Mouse (Mus musculus) liver, embryonic 13.5 days (tissue): ENCODE data around the gene Pm20d1. TPM values are rescaled to one million over a fixed set of nuclear protein-coding genes. Genes with fewer than 3 reads are reported as not detected.

Experiments
- ATAC-seq: fragments of 200-750 bp; cut with Nextera tagmentation; 2 replicates; pipeline ENCODE4 v1.8.0; 2017; ENCODE audit warnings: low read depth, mild to moderate bottlenecking, moderate number of reproducible peaks, moderate library complexity
- DNase-seq: peaks from one replicate; pipeline ENCODE4 v3.0.0; 2022
- H3K27ac ChIP-seq: fragments of 300-500 bp; sonication (generic); 2 replicates; pipeline ENCODE4 v1.5.1; 2015; ENCODE audit warnings: moderate library complexity, mild to moderate bottlenecking, inconsistent platforms
- H3K27me3 ChIP-seq: fragments of 300-500 bp; sonication (generic); 2 replicates; pipeline ENCODE4 v1.6.1; 2015; ENCODE audit warnings: mild to moderate bottlenecking, inconsistent platforms
- H3K36me3 ChIP-seq: fragments of 300-500 bp; sonication (generic); 2 replicates; pipeline ENCODE4 v1.6.1; 2015; ENCODE audit warnings: mild to moderate bottlenecking, inconsistent platforms
- H3K4me1 ChIP-seq: fragments of 300-500 bp; sonication (generic); replicated peaks from 2 replicates; pipeline ENCODE4 v1.6.1; 2015; ENCODE audit warnings: inconsistent platforms
- H3K4me2 ChIP-seq: fragments of 300-500 bp; sonication (generic); 2 replicates; pipeline ENCODE4 v1.6.1; 2015; ENCODE audit warnings: inconsistent platforms, mild to moderate bottlenecking, moderate library complexity
- H3K4me3 ChIP-seq: fragments of 300-500 bp; sonication (generic); replicated peaks from 2 replicates; pipeline ENCODE4 v1.5.1; 2015; ENCODE audit warnings: mild to moderate bottlenecking, inconsistent platforms
- H3K9ac ChIP-seq: fragments of 300-500 bp; sonication (generic); 2 replicates; pipeline ENCODE4 v1.6.1; 2015; ENCODE audit warnings: mild to moderate bottlenecking, inconsistent platforms
- H3K9me3 ChIP-seq: fragments of 300-500 bp; sonication (generic); replicated peaks from 2 replicates; pipeline ENCODE4 v1.6.1; 2016; ENCODE audit warnings: inconsistent platforms
- WGBS: fragments of 180-500 bp; shearing (Covaris S2); methylation state at CpG from one replicate; pipeline ENCODE4 v1.1.7; 2015; ENCODE audit not compliant: insufficient replicate concordance; 5-methylcytosine and 5-hydroxymethylcytosine counted together
- polyA plus RNA-seq: library from polyadenylated mRNA; unstranded; fragments of >200 nt; fragmentation: Nextera tagmentation; extraction: Ambion mirVana; gene quantifications from 2 replicates; pipeline ENCODE4 v1.2.1, GENCODE M21; 2015

The Pm20d1 gene
- polyA plus RNA-seq, 1 experiment from 2014 or later, result 3.2 TPM

GRCm38 (mm10) chr1:131800001-131800400 is 2.8 kb downstream of the Pm20d1 start:
- Histone ChIP-seq H3K9me3 (no peaks in the 10 kb centered on the region), H3K4me3 (no peak overlapping the region), H3K4me2 (no peak overlapping the region), H3K27ac (no peak overlapping the region), H3K36me3 (no peaks in the 10 kb centered on the region), H3K27me3 (peaks cover 30% of the 10 kb centered on the region), H3K4me1 (no peaks in the 10 kb centered on the region; the same call in 1 of the 2 replicates), H3K9ac (no peak overlapping the region)
- 48% methylated on average over 1 of the region's 1 CpGs for WGBS
- no peak for ATAC-seq
- DNase-seq, result no peak

GRCm38 (mm10) chr1:131801071-131801470 is 3.9 kb downstream of the Pm20d1 start:
- DNase-seq (no peak), ATAC-seq (no peak)
- Histone ChIP-seq H3K36me3 (no peaks in the 10 kb centered on the region), H3K4me1 (no peaks in the 10 kb centered on the region; the same call in 1 of the 2 replicates), H3K27ac (no peak overlapping the region), H3K4me2 (no peak overlapping the region), H3K9ac (no peak overlapping the region), H3K4me3 (no peak overlapping the region), H3K27me3 (peaks cover 30% of the 10 kb centered on the region), H3K9me3 (no peaks in the 10 kb centered on the region)
- 76% methylated on average over 8 of the region's 8 CpGs for WGBS

- WGBS, result 66% methylated on average over 5 of the region's 5 CpGs
- DNase-seq (no peak), ATAC-seq (no peak)
Measured at GRCm38 (mm10) chr1:131802652-131803051, 5.5 kb downstream of the Pm20d1 start.

GRCm38 (mm10) chr1:131804166-131804565 is 7.0 kb downstream of the Pm20d1 start:
- Histone ChIP-seq H3K9ac (no peak overlapping the region), H3K27me3 (no peaks in the 10 kb centered on the region; the same call in 1 of the 2 replicates), H3K36me3 (no peaks in the 10 kb centered on the region), H3K4me3 (no peak overlapping the region), H3K27ac (no peak overlapping the region), H3K4me1 (no peaks in the 10 kb centered on the region; the same call in 1 of the 2 replicates), H3K4me2 (no peak overlapping the region), H3K9me3 (no peaks in the 10 kb centered on the region)
- 67% methylated on average over 3 of the region's 3 CpGs for WGBS
- no peak for ATAC-seq
- DNase-seq, result no peak

More at GRCm38 (mm10) chr1:131802652-131803051, 5.5 kb downstream of the Pm20d1 start:
- Histone ChIP-seq H3K36me3 (no peaks in the 10 kb centered on the region), H3K27ac (no peak overlapping the region), H3K9ac (no peak overlapping the region), H3K4me1 (no peaks in the 10 kb centered on the region; the same call in 1 of the 2 replicates), H3K4me2 (no peak overlapping the region), H3K27me3 (peaks cover 14% of the 10 kb centered on the region), H3K9me3 (no peaks in the 10 kb centered on the region), H3K4me3 (no peak overlapping the region)

GRCm38 (mm10) chr1:131808986-131809385 is 11.8 kb downstream of the Pm20d1 start:
- Histone ChIP-seq H3K9me3 (no peaks in the 10 kb centered on the region), H3K9ac (no peak overlapping the region), H3K27me3 (no peaks in the 10 kb centered on the region), H3K4me2 (no peak overlapping the region), H3K27ac (no peak overlapping the region), H3K4me3 (no peak overlapping the region), H3K36me3 (no peaks in the 10 kb centered on the region), H3K4me1 (no peaks in the 10 kb centered on the region)
- DNase-seq (no peak), ATAC-seq (no peak)
- 44% methylated on average over 1 of the region's 1 CpGs for WGBS

- 43% methylated on average over 2 of the region's 2 CpGs for WGBS
- Histone ChIP-seq H3K4me3 (no peak overlapping the region), H3K27me3 (no peaks in the 10 kb centered on the region), H3K4me1 (no peaks in the 10 kb centered on the region), H3K27ac (no peak overlapping the region), H3K9me3 (no peaks in the 10 kb centered on the region), H3K4me2 (no peak overlapping the region), H3K36me3 (no peaks in the 10 kb centered on the region), H3K9ac (no peak overlapping the region)
- ATAC-seq (no peak), DNase-seq (no peak)
Measured at GRCm38 (mm10) chr1:131809651-131810050, 12.5 kb downstream of the Pm20d1 start.

GRCm38 (mm10) chr1:131811393-131811792 is 14.2 kb downstream of the Pm20d1 start:
- DNase-seq (no peak), ATAC-seq (no peak)
- no peak overlapping the region for H3K27ac ChIP-seq
- no peak overlapping the region for H3K4me2 ChIP-seq
- 75% methylated on average over 1 of the region's 1 CpGs for WGBS
- H3K4me1 ChIP-seq, result no peaks in the 10 kb centered on the region
- H3K36me3 ChIP-seq, result no peaks in the 10 kb centered on the region
- H3K27me3 ChIP-seq, result no peaks in the 10 kb centered on the region
- no peak overlapping the region for H3K9ac ChIP-seq
- no peaks in the 10 kb centered on the region for H3K9me3 ChIP-seq
- no peak overlapping the region for H3K4me3 ChIP-seq

- Histone ChIP-seq H3K4me1 (no peaks in the 10 kb centered on the region), H3K36me3 (no peaks in the 10 kb centered on the region)
Measured at GRCm38 (mm10) chr1:131812006-131812405, 14.8 kb downstream of the Pm20d1 start.

GRCm38 (mm10) chr1:131812631-131813295 is 15.6 kb downstream of the Pm20d1 start:
- DNase-seq (no peak), ATAC-seq (no peak)
- WGBS, result 65% methylated on average over 9 of the region's 9 CpGs
- H3K4me2 ChIP-seq, result no peak overlapping the region
- H3K4me1 ChIP-seq, result no peaks in the 10 kb centered on the region
- no peaks in the 10 kb centered on the region for H3K27me3 ChIP-seq
- H3K4me3 ChIP-seq, result no peak overlapping the region
- no peaks in the 10 kb centered on the region for H3K36me3 ChIP-seq
- H3K9ac ChIP-seq, result no peak overlapping the region
- no peak overlapping the region for H3K27ac ChIP-seq
- no peaks in the 10 kb centered on the region for H3K9me3 ChIP-seq

More at GRCm38 (mm10) chr1:131812006-131812405, 14.8 kb downstream of the Pm20d1 start:
- Histone ChIP-seq H3K9me3 (no peaks in the 10 kb centered on the region), H3K27ac (no peak overlapping the region), H3K4me3 (no peak overlapping the region), H3K27me3 (no peaks in the 10 kb centered on the region), H3K9ac (no peak overlapping the region), H3K4me2 (no peak overlapping the region)
- ATAC-seq, result no peak
- WGBS, result 59% methylated on average over 9 of the region's 9 CpGs
- DNase-seq, result no peak

- H3K27me3 ChIP-seq, result no peaks in the 10 kb centered on the region
- 68% methylated on average over 4 of the region's 4 CpGs for WGBS
- no peak overlapping the region for H3K4me3 ChIP-seq
- H3K27ac ChIP-seq, result no peak overlapping the region
- no peak overlapping the region for H3K4me2 ChIP-seq
- no peaks in the 10 kb centered on the region for H3K9me3 ChIP-seq
- no peak overlapping the region for H3K9ac ChIP-seq
- no peaks in the 10 kb centered on the region for H3K4me1 ChIP-seq
- DNase-seq, result no peak
- H3K36me3 ChIP-seq, result no peaks in the 10 kb centered on the region
- no peak for ATAC-seq
Measured at GRCm38 (mm10) chr1:131813731-131814130, 16.6 kb downstream of the Pm20d1 start.

GRCm38 (mm10) chr1:131814191-131814590 is 17.0 kb downstream of the Pm20d1 start:
- Histone ChIP-seq H3K27ac (no peak overlapping the region), H3K27me3 (no peaks in the 10 kb centered on the region), H3K36me3 (no peaks in the 10 kb centered on the region), H3K4me1 (no peaks in the 10 kb centered on the region), H3K9me3 (no peaks in the 10 kb centered on the region), H3K4me3 (no peak overlapping the region), H3K9ac (no peak overlapping the region), H3K4me2 (no peak overlapping the region)
- DNase-seq (no peak), ATAC-seq (no peak)
- 55% methylated on average over 3 of the region's 3 CpGs for WGBS

- H3K27ac ChIP-seq, result no peak overlapping the region
- WGBS, result 58% methylated on average over 6 of the region's 6 CpGs
- H3K4me1 ChIP-seq, result no peaks in the 10 kb centered on the region
- no peaks in the 10 kb centered on the region for H3K36me3 ChIP-seq
- H3K9me3 ChIP-seq, result no peaks in the 10 kb centered on the region
- H3K27me3 ChIP-seq, result no peaks in the 10 kb centered on the region
- DNase-seq (no peak), ATAC-seq (no peak)
- no peak overlapping the region for H3K4me3 ChIP-seq
- no peak overlapping the region for H3K4me2 ChIP-seq
- H3K9ac ChIP-seq, result no peak overlapping the region
Measured at GRCm38 (mm10) chr1:131816886-131817285, 19.7 kb downstream of the Pm20d1 start.
